Mouse (Mus musculus): ENCODE measurements around the gene Pfdn5. TPM values are rescaled to one million over a fixed set of nuclear protein-coding genes. Genes with fewer than 3 reads are reported as not detected.

Gene Pfdn5
- polyA plus RNA-seq, 1 experiment from 2014 or later: 322 TPM

- Histone ChIP-seq H3K4me1 (peaks cover 36% of the 10 kb centered on the region), H3K27me3 (replicated peaks) (peaks cover 20% of the 10 kb centered on the region), H3K36me3 (no peaks in the 10 kb centered on the region), H3K4me2 (peak overlapping the region; percentile 46), H3K9ac (no peak overlapping the region), H3K9me3 (no peaks in the 10 kb centered on the region), H3K27ac (no peak overlapping the region), H3K4me3 (replicated peaks) (0 out of 2 replicates have a peak overlapping the region, but pooled peaks have one; percentile 2)
- 8% methylated on average over 25 of the region's 25 CpGs for WGBS
- ATAC-seq (ENCODE audit: insufficient read depth, low FRiP score, low read depth): no peak
Observed at GRCm38 (mm10) chr15:102358126-102358525, 32.2 kb downstream of the Pfdn5 start.

- peaks cover 20% of the 10 kb centered on the region for H3K27me3 ChIP-seq (replicated peaks)
- no peaks in the 10 kb centered on the region for H3K36me3 ChIP-seq
- no peak overlapping the region for H3K27ac ChIP-seq
- no peak overlapping the region for H3K9ac ChIP-seq
- H3K9me3 ChIP-seq: no peaks in the 10 kb centered on the region
- no peak overlapping the region for H3K4me3 ChIP-seq (replicated peaks)
- ATAC-seq (ENCODE audit: insufficient read depth, low FRiP score, low read depth): no peak
- peak overlapping the region; percentile 46 for H3K4me2 ChIP-seq
- peaks cover 36% of the 10 kb centered on the region for H3K4me1 ChIP-seq
- 41% methylated on average over 5 of the region's 5 CpGs for WGBS
Observed at GRCm38 (mm10) chr15:102358834-102359233, 32.9 kb downstream of the Pfdn5 start.

- no peak for ATAC-seq (ENCODE audit: insufficient read depth, low FRiP score, low read depth)
- H3K4me1 ChIP-seq: peaks cover 27% of the 10 kb centered on the region
- H3K9ac ChIP-seq: no peak overlapping the region
- H3K4me2 ChIP-seq: peak overlapping the region; percentile 45
- H3K27ac ChIP-seq: peak overlapping the region; percentile 48; the same call in 1 of the 2 replicates
- H3K27me3 ChIP-seq (replicated peaks): peaks cover 10% of the 10 kb centered on the region
- peak overlapping the region; percentile 14 for H3K4me3 ChIP-seq (replicated peaks)
- no peaks in the 10 kb centered on the region for H3K9me3 ChIP-seq
- H3K36me3 ChIP-seq: no peaks in the 10 kb centered on the region
- 8% methylated on average over 14 of the region's 14 CpGs for WGBS
Observed at GRCm38 (mm10) chr15:102362648-102363047, 36.7 kb downstream of the Pfdn5 start.

GRCm38 (mm10) chr15:102364678-102365077 is 38.8 kb downstream of the Pfdn5 start:
- H3K27ac ChIP-seq: no peak overlapping the region
- WGBS: 79% methylated on average over 1 of the region's 1 CpGs
- H3K4me3 ChIP-seq (replicated peaks): no peak overlapping the region
- no peak for ATAC-seq (ENCODE audit: insufficient read depth, low FRiP score, low read depth)
- H3K4me1 ChIP-seq: peaks cover 17% of the 10 kb centered on the region
- no peaks in the 10 kb centered on the region for H3K36me3 ChIP-seq
- H3K9me3 ChIP-seq: no peaks in the 10 kb centered on the region
- no peak overlapping the region for H3K9ac ChIP-seq
- no peak overlapping the region for H3K4me2 ChIP-seq
- 0 out of 2 replicates have a peak, but pooled peaks cover 3% of the 10 kb centered on the region for H3K27me3 ChIP-seq (replicated peaks)

GRCm38 (mm10) chr15:102366238-102366637 is 40.3 kb downstream of the Pfdn5 start:
- no peak for ATAC-seq (ENCODE audit: insufficient read depth, low FRiP score, low read depth)
- Histone ChIP-seq H3K4me2 (peak overlapping the region; percentile 55), H3K27me3 (replicated peaks) (0 out of 2 replicates have a peak, but pooled peaks cover 3% of the 10 kb centered on the region), H3K27ac (no peak overlapping the region), H3K4me3 (replicated peaks) (peak overlapping the region; percentile 27), H3K9me3 (no peaks in the 10 kb centered on the region), H3K4me1 (peaks cover 29% of the 10 kb centered on the region), H3K36me3 (no peaks in the 10 kb centered on the region), H3K9ac (no peak overlapping the region)
- WGBS: 19% methylated on average over 7 of the region's 7 CpGs

GRCm38 (mm10) chr15:102366733-102367344 is 40.9 kb downstream of the Pfdn5 start, which contains the start of gene Sp7:
TSS of gene Sp7 (minus strand) at chr15:102367182.
- Histone ChIP-seq H3K4me2 (peak within 1 kb of the TSS; percentile 55), H3K9ac (no peak within 1 kb of the TSS), H3K9me3 (no peaks in the 10 kb centered on the region), H3K27ac (no peak within 1 kb of the TSS), H3K4me1 (peaks cover 29% of the 10 kb centered on the region), H3K4me3 (replicated peaks) (peak within 1 kb of the TSS; percentile 27), H3K27me3 (replicated peaks) (0 out of 2 replicates have a peak, but pooled peaks cover 3% of the 10 kb centered on the region), H3K36me3 (no peaks in the 10 kb centered on the region)
- WGBS: 6% methylated on average over 15 of the region's 15 CpGs
- ATAC-seq (ENCODE audit: insufficient read depth, low FRiP score, low read depth): no peak

GRCm38 (mm10) chr15:102369972-102370371 is 44.1 kb downstream of the Pfdn5 start:
- H3K4me3 ChIP-seq (replicated peaks): no peak overlapping the region
- H3K4me2 ChIP-seq: peak overlapping the region; percentile 35; the same call in 1 of the 2 replicates
- H3K36me3 ChIP-seq: no peaks in the 10 kb centered on the region
- peak overlapping the region; percentile 3; the same call in 1 of the 2 replicates for H3K27ac ChIP-seq
- 0 out of 2 replicates have a peak, but pooled peaks cover 3% of the 10 kb centered on the region for H3K27me3 ChIP-seq (replicated peaks)
- ATAC-seq (ENCODE audit: insufficient read depth, low FRiP score, low read depth): no peak
- H3K9ac ChIP-seq: no peak overlapping the region
- peaks cover 21% of the 10 kb centered on the region for H3K4me1 ChIP-seq
- WGBS: 14% methylated on average over 13 of the region's 13 CpGs
- H3K9me3 ChIP-seq: no peaks in the 10 kb centered on the region

- Histone ChIP-seq H3K27me3 (replicated peaks) (0 out of 2 replicates have a peak, but pooled peaks cover 3% of the 10 kb centered on the region), H3K4me3 (replicated peaks) (peak overlapping the region; percentile 16; the same call in 1 of the 2 replicates), H3K4me1 (peaks cover 21% of the 10 kb centered on the region), H3K27ac (peak overlapping the region; percentile 3; the same call in 1 of the 2 replicates), H3K9ac (no peak overlapping the region), H3K36me3 (no peaks in the 10 kb centered on the region), H3K9me3 (no peaks in the 10 kb centered on the region), H3K4me2 (peak overlapping the region; percentile 35)
- ATAC-seq (ENCODE audit: insufficient read depth, low FRiP score, low read depth): peak; percentile 74; the same call in 1 of the 2 replicates
- 9% methylated on average over 10 of the region's 10 CpGs for WGBS
Observed at GRCm38 (mm10) chr15:102370727-102371126, 44.8 kb downstream of the Pfdn5 start.

GRCm38 (mm10) chr15:102376453-102377162 is 50.7 kb downstream of the Pfdn5 start:
- H3K9ac ChIP-seq: peak overlapping the region; percentile 42; the same call in 1 of the 2 replicates
- peak; percentile 78 for ATAC-seq (ENCODE audit: insufficient read depth, low FRiP score, low read depth)
- 1% methylated on average over 39 of the region's 43 CpGs for WGBS
- no peaks in the 10 kb centered on the region for H3K36me3 ChIP-seq
- no peaks in the 10 kb centered on the region for H3K9me3 ChIP-seq
- peak overlapping the region; percentile 60 for H3K4me3 ChIP-seq (replicated peaks)
- H3K4me1 ChIP-seq: peaks cover 10% of the 10 kb centered on the region
- no peaks in the 10 kb centered on the region for H3K27me3 ChIP-seq (replicated peaks)
- peak overlapping the region; percentile 96 for H3K4me2 ChIP-seq
- peak overlapping the region; percentile 56; the same call in 1 of the 2 replicates for H3K27ac ChIP-seq

GRCm38 (mm10) chr15:102377163-102377543 is 51.2 kb downstream of the Pfdn5 start:
- peak; percentile 71 for ATAC-seq (ENCODE audit: insufficient read depth, low FRiP score, low read depth)
- 0% methylated on average over 7 of the region's 7 CpGs for WGBS
- Histone ChIP-seq H3K9me3 (no peaks in the 10 kb centered on the region), H3K4me3 (replicated peaks) (peak overlapping the region; percentile 60), H3K27ac (peak overlapping the region; percentile 65; the same call in 1 of the 2 replicates), H3K36me3 (no peaks in the 10 kb centered on the region), H3K27me3 (replicated peaks) (no peaks in the 10 kb centered on the region), H3K4me2 (peak overlapping the region; percentile 96), H3K9ac (peak overlapping the region; percentile 42; the same call in 1 of the 2 replicates), H3K4me1 (peaks cover 10% of the 10 kb centered on the region)

- H3K4me3 ChIP-seq (replicated peaks): 0 out of 2 replicates have a peak overlapping the region, but pooled peaks have one; percentile 60
- peak overlapping the region; percentile 65 for H3K27ac ChIP-seq
- no peak overlapping the region for H3K9ac ChIP-seq
- no peaks in the 10 kb centered on the region for H3K9me3 ChIP-seq
- no peaks in the 10 kb centered on the region for H3K36me3 ChIP-seq
- H3K27me3 ChIP-seq (replicated peaks): no peaks in the 10 kb centered on the region
- H3K4me2 ChIP-seq: peak overlapping the region; percentile 96
- peaks cover 10% of the 10 kb centered on the region for H3K4me1 ChIP-seq
- ATAC-seq (ENCODE audit: insufficient read depth, low FRiP score, low read depth): no peak
- WGBS: 9% methylated on average over 10 of the region's 10 CpGs
Observed at GRCm38 (mm10) chr15:102377810-102378262, 51.9 kb downstream of the Pfdn5 start.
